Mouse (Mus musculus) left cerebral cortex, postnatal 36 days (tissue): ENCODE measurements around the gene Extl1. TPM values are rescaled to one million over a fixed set of nuclear protein-coding genes. Genes with fewer than 3 reads are reported as not detected.
"Not testable (repeated sequence)": the region's sequence is repeated elsewhere in the genome, so short reads cannot be mapped to it uniquely, and the experiment has no call there.

Experiments
- DNase-seq, 2 experiments: peaks; one replicate each; pipeline ENCODE4 v3.0.0; 2021 to 2022; ENCODE audit warnings: low spot score in 2 of 2, mixed read lengths in 1 of 2
- intact Hi-C: fragments of 180-260 bp; cut with DNase I; formaldehyde crosslinking; loops from one replicate; pipeline ENCODE4 v1.15.1; 2025
- total RNA-seq, 2 experiments: library from RNA; stranded (reverse); gene quantifications; 2 replicates each; pipeline ENCODE4 v1.2.3; 2021

Gene Extl1
- total RNA-seq = 10 to 100 TPM; 46.2 to 60.6 TPM

GRCm38 (mm10) chr4:134383750-134384149 is at the start of gene Extl1:
Extl1 (minus strand) TSS chr4:134383850.
- intact Hi-C loops, DNase-seq: not testable (repeated sequence)

- no peak for DNase-seq
- intact Hi-C loops = no loop called here
Observed at GRCm38 (mm10) chr4:134432686-134433360, 49.2 kb upstream of the Extl1 start.

GRCm38 (mm10) chr4:134430381-134431004 is 46.8 kb upstream of the Extl1 start:
- intact Hi-C loops = loop anchor here (2.0 kb wide), 1 partner anchor 14 kb away; no protein-coding TSS in a partner anchor

GRCm38 (mm10) chr4:134425088-134425487 is 41.4 kb upstream of the Extl1 start:
- intact Hi-C loops = no loop called here
- peak in 1 of 2 experiments; percentile 35 for DNase-seq

More at GRCm38 (mm10) chr4:134430381-134431004, 46.8 kb upstream of the Extl1 start:
- peak; percentile 93 to 94 for DNase-seq

- no peak for DNase-seq
- intact Hi-C loops = no loop called here
Observed at GRCm38 (mm10) chr4:134423949-134424348, 40.3 kb upstream of the Extl1 start.

GRCm38 (mm10) chr4:134421971-134422370 is 38.3 kb upstream of the Extl1 start:
- intact Hi-C loops = no loop called here
- DNase-seq = no peak

GRCm38 (mm10) chr4:134417111-134417510 is 33.5 kb upstream of the Extl1 start:
- intact Hi-C loops = no loop called here
- DNase-seq = no peak

GRCm38 (mm10) chr4:134416602-134417001 is 33.0 kb upstream of the Extl1 start:
- peak in 1 of 2 experiments; percentile 63 for DNase-seq
- intact Hi-C loops = no loop called here

GRCm38 (mm10) chr4:134416177-134416576 is 32.5 kb upstream of the Extl1 start:
- peak; percentile 68 to 71 for DNase-seq
- intact Hi-C loops = no loop called here

GRCm38 (mm10) chr4:134409286-134409685 is 25.6 kb upstream of the Extl1 start:
- DNase-seq = no peak
- intact Hi-C loops = no loop called here

GRCm38 (mm10) chr4:134403721-134404120 is 20.1 kb upstream of the Extl1 start:
- intact Hi-C loops = loop anchor here (2.0 kb wide), 1 partner anchor 43 kb away; no protein-coding TSS in a partner anchor
- DNase-seq = no peak

- intact Hi-C loops = loop anchor here (2.0 kb wide), 1 partner anchor 44 kb away; no protein-coding TSS in a partner anchor
- peak in 1 of 2 experiments; percentile 27 for DNase-seq
Observed at GRCm38 (mm10) chr4:134402571-134403262, 19.1 kb upstream of the Extl1 start.

- intact Hi-C loops = loop anchor here (2.0 kb wide), 1 partner anchor 45 kb away; no protein-coding TSS in a partner anchor
- DNase-seq = peak; percentile 35 to 46
Observed at GRCm38 (mm10) chr4:134401856-134402570, 18.4 kb upstream of the Extl1 start.

- intact Hi-C loops = no loop called here
- DNase-seq = peak; percentile 77 to 81
Observed at GRCm38 (mm10) chr4:134401181-134401661, 17.6 kb upstream of the Extl1 start.

GRCm38 (mm10) chr4:134400206-134400605 is 16.6 kb upstream of the Extl1 start:
- intact Hi-C loops = no loop called here
- DNase-seq = peak; percentile 29 to 31

- intact Hi-C loops = loop anchor here (2.0 kb wide), 1 partner anchor 71 kb away; the partner anchor contains the start of gene Stmn1
- DNase-seq = no peak
Observed at GRCm38 (mm10) chr4:134397732-134398131, 14.1 kb upstream of the Extl1 start.

GRCm38 (mm10) chr4:134397121-134397520 is 13.5 kb upstream of the Extl1 start:
- DNase-seq = peak in 1 of 2 experiments; percentile 30
- intact Hi-C loops = loop anchor here (2.0 kb wide), 1 partner anchor 72 kb away; the partner anchor contains the start of gene Stmn1

- peak; percentile 92 to 95 for DNase-seq
- intact Hi-C loops = loop anchor here (1.0 to 2.0 kb wide), 2 partner anchors 73 to 82 kb away; partner anchors contain the start of gene Stmn1
Observed at GRCm38 (mm10) chr4:134395977-134396825, 12.6 kb upstream of the Extl1 start, which contains the start of gene Pafah2. Pafah2 (plus strand) TSS chr4:134396320.
